Mouse (Mus musculus) gastrocnemius, postnatal 36 days (tissue): Measurements from ENCODE around the gene Fam198a. TPM values are rescaled to one million over a fixed set of nuclear protein-coding genes. Genes with fewer than 3 reads are reported as not detected.

Experiments
- DNase-seq, 2 experiments: peaks; one replicate each; pipeline ENCODE4 v3.0.0; 2022
- intact Hi-C: fragments of 180-260 bp; cut with DNase I; formaldehyde crosslinking; loops from one replicate; pipeline ENCODE4 v1.15.1; 2025
- total RNA-seq, 2 experiments: library from RNA; stranded (reverse); gene quantifications; 2 replicates each; pipeline ENCODE4 v1.2.3; 2021

Gene Fam198a
- total RNA-seq, 2 experiments from 2014 or later, result 1.3 to 1.4 TPM

DNA sequence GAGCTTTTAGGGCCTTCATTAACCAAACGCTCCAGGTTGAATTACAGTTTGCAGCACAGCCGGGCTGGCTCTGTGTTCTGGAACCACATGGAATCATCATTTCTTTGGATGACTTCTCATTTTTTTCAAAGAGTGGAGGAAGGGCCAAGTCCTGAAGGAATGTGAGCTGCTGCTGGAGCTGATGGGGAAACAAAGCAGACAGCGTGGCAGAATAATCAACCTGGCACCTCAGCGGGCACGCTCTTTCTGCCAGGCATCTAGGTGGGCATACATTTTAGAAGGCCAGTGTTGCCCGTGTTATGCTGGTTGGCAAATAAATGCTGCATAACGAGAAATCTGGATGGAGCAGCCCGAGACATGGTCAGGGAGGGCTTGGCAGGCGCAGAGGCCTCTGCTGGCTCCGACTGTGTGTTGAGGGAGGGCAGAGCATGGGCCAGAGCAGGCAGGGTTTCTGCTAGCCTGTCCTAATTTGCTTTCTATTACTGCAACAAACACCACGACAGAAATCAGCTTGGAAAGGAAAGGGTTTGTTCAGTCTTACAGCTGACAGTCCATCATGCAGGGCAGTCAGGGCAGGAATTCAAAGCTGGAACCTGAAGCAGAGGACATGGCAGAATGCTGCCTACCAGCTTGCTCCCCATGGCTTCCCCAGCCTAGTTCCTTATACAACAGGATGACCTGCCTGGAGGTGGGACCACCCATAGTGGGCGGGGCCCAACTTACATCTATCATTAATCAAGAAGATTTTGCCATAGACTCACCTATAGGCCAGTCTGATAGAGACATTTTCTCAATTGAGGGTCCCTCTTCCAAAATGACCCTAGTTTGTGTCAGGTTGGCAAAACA is 23.6 kb downstream of the Fam198a start:
- DNase-seq, result peak; percentile 54 to 63
- intact Hi-C loops, result no loop called here

DNA sequence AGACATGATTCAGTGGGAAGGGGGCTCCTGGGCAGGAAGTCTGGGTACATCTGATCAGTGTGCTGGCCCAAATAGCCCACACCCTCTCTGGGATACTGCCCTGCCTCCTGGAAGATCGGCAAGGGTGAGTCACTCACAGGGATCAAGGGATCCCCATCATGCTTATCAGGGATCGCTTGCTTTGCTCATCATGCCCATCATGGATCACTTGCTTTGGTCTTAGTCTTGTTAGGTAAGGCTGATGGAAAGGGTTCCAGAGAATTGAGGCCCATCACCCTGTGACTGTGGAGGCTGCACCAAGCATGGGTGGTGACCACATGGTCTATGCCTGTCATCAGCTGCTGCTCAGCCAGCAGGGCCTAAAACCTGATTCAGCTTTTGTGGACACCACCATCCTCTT is 24.5 kb downstream of the Fam198a start:
- intact Hi-C loops, result no loop called here
- no peak for DNase-seq

DNA sequence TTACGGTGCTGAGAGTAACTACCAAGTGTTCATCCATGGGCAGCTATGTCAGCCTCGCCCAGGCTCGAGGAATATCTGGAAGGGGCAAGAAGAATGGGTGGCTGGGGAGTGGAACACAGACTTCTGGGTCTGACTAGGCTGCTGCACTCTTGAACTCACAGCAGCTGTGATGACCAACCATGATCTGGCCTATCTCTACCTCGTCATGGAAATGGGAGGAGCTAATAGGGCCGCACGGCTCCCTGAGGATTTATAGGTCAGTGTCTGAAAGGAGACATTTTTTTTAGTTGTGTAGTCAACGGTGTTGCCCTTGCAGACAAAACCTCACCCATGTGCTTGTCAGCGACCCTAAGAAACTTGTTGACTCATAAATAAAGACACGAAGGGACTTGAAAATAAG is 30.3 kb downstream of the Fam198a start:
- DNase-seq, result no peak
- intact Hi-C loops, result no loop called here

DNA sequence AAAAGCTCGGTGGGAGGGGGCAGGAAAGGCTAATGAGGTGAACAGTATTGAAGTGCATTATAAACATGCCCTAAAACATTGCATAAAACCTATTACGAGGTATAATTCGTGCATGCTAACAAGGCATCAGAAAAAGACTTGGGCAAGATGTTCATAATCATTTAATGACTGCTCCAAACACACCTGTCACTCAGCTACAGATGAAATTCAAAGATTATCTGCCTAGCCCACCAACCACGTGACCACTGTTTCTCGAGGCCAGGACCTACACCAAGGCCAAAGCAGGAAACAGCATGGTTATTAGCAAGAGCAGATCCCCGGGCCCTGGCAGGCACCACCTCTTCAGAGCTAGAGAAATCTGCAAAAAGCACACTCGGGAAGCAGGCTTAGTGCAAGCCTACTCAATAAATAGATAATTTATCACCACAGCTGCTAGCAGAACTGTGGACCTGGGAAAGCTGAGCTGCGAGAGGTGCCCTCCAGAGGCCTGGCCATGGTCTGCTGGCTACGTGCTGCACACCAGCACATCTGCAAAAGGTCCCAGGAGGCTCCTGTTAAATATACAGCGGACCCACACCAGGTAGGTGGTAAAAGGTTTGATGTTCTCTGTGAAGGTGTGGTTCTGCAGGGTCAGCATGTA is 30.8 kb downstream of the Fam198a start:
- DNase-seq, result no peak
- intact Hi-C loops, result loop anchor here (2.0 kb wide), 1 partner anchor 33 kb away; no protein-coding TSS in a partner anchor

DNA sequence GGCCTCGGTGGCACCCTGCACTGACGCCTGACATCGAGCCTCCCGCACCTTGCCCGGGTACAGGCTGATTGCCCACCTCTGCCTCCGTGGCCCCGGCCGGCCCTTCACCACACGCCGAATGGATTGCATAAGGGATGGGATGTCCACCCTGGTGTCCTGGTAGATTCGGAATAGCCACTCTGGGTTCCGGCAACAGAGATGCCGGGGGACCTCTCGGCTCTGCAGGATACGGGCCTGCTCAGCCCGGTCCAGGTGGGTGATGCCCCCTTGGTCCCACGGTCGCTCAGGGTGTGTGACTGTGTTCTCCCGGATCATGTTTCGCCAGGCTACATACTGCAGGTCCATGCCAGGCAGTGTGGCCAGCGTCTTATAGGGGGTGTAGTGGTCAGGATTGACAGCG is 31.4 kb downstream of the Fam198a start:
- intact Hi-C loops, result loop anchor here (2.0 kb wide), 1 partner anchor 33 kb away; no protein-coding TSS in a partner anchor
- DNase-seq, result no peak

DNA sequence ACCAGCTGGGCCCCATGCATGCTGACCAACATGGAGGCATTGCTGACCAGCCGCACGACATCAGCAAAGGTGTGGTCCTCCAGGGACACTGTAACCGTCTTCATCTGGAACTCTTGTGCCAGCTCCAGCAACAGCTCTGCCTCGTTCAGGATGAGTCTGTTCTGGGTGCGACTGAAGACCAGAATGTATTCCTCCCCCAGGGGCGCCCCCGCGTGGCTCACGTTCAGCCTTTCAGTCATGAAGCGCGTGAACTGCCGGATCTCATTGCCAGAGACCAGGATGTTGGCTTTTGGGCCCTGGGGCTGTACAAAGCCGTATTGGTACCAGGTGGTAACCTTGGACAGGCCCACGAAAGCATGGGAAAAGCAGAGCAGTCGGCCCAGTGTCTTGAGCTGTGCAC is 31.9 kb downstream of the Fam198a start:
- intact Hi-C loops, result loop anchor here (2.0 kb wide), 1 partner anchor 34 kb away; no protein-coding TSS in a partner anchor
- DNase-seq, result no peak

DNA sequence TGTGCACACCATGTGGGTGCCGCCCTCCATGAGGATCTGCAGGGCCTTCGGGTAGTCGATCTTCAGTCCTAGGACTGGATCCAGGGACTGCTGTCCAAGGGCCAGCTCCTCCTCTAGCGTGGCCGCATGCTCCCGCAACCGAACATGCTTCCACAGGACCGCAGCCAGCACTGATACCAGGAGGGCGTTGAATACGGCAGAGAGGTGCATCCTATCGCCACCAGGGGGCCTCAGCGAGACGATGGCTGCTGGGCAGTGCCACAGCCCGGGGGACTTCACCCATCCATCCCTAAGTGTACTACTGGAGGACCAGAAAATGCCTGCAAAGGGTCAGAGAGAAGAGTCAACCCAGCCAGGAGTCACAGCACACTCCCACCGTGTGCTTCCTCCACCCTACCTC is 32.7 kb downstream of the Fam198a start:
- DNase-seq, result peak; percentile 72 to 73
- intact Hi-C loops, result loop anchor here (2.0 kb wide), 1 partner anchor 35 kb away; no protein-coding TSS in a partner anchor

DNA sequence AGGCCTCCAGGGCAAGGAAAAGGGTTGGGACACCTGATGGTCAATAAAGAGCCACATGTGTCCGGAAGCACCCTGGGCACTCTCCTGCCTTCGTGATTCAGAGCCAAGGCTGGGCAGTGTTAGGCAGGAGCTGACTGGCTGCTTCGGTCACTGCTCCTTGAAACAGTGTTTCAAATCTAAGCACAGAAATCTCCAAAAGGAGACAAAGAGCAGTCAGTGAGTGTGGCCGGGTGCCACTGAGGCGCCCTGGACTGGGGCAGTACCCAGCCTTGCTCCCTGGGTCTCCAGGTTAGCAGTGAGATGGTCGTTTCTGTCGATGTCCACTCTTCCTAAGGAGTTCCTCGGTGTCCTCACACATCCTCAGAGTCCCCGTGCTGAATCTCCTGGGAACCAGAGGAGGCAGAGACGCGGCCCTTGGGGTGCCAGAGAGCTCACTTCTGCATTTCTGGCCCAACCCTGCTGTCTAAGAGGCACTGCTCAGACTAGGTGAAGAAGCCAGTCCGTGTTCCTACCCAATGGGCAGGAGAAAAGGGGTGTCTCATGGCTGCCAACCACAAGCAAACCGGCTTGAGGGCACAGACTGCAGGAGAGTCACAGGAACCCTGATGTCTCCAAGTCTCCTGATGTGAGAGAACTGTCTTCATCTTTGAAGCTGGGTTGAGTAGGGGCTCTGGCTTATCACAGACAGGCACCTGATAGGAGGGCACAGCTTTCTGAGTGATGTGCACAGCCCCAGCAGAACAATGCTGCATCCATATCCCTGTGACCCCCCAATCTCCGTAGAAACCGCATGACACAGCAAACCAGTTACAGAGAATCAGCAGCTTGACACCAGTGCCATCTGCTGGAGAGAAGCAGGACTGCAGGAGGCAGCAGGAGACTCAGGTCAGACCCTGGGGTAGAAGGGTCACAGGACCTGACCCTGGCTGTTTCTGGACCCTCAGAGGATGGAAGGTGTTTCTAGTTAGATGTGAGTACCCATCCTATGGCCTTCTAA is 34.0 kb downstream of the Fam198a start:
- intact Hi-C loops, result loop anchor here (5.0 kb wide), 1 partner anchor 142 kb away; no protein-coding TSS in a partner anchor
- peak; percentile 60 to 72 for DNase-seq

DNA sequence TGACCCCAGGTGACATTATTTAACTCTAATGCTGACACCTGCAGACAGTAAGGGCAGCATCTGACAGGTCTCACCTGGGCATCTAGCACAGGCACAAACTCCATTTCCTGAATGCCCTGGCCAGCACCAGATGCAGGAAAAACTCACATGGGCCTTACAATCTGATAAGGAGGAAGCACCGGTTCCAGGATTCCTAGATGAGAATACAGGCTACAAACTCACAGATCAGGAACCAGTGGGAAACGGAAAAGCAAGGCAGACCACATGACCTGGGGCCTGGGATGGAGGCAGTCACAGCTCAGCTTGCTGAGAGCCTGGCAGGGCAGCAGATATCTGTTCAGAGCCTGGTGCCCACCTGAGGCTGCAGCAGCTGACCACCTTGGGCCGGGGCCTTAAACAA is 38.1 kb downstream of the Fam198a start:
- intact Hi-C loops, result loop anchor here (5.0 kb wide), 1 partner anchor 147 kb away; no protein-coding TSS in a partner anchor
- no peak for DNase-seq

DNA sequence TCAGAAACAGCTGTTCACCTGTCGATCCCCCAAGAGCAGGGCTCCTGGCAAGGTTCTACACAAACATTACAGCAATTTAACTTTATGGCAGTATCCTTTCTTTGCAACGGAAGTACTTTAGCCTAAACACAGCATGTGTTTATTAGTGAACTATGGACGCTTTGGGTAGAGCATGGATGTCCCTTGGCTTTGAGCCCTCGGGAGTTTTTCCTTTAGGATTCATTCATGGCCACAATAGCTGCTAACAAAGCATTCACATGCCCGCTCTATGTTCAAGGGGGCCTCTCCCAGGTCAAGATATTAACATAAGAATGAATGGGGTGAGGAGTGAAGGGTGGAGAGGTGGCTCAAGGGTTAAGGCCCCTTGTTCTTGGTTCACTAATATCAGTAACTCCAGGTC is 38.7 kb downstream of the Fam198a start:
- DNase-seq, result no peak

DNA sequence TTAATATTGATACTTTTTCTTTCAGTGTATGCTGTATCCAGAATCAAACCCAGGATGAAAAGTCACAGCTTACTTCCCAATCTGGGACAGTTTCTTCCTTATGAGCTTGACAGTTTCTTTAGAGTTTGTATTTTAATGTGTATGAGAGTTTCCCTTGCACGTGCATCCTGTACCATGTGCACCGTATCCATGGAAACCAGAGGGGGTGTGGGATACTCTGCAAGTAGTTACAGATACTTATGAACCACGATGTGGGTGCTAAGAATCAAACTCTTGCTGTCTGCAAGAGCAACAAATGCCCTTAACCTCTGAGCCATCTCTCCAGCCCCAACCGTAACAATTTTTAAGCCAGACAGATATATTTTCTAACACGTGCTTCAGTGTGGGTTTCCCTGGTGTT is 40.3 kb downstream of the Fam198a start:
- no peak for DNase-seq
- intact Hi-C loops, result no loop called here

More for the DNA sequence above, 38.7 kb downstream of the Fam198a start:
- intact Hi-C loops, result loop anchor here (5.0 kb wide), 1 partner anchor 147 kb away; no protein-coding TSS in a partner anchor

DNA sequence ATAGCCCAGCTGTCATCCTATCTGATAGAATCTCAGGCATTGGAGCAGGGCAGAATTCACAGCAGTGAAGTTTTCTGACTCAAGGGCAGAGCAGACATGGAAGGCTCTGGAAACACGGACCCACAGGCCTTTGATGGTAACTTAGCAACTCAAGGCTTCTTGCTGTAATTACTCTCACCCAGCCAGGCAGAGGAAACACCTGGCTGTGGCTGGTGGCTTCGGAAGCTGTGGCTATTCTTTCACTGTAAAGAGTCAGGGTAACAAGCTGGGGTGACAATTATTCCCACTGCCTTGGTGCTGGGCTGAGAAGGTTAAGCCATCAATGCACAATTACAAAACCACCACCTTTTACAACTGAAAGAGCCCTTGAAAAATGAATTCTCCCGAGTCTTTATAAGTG is 42.3 kb downstream of the Fam198a start:
- intact Hi-C loops, result no loop called here

DNA sequence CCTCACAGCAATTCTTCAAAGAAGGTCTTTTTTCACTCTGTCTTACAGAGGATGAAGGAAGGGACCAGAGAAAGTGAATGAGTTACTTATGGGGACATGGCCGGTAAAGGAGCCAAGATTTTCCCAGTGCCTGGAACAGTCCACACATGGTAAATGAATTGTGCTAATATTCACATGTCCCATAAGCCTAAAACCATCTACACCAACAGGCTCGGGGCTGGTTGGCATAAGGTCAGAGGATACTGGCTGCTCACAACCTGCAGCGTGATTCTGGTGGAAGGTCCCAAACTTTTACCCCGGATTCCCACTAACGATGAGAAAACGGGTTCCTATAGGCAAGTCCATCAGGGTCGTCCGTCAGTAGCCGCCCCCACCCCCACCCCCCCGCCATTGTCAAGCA is 44.3 kb downstream of the Fam198a start:
- no peak for DNase-seq
- intact Hi-C loops, result no loop called here

More for the DNA sequence above, 42.3 kb downstream of the Fam198a start:
- no peak for DNase-seq

DNA sequence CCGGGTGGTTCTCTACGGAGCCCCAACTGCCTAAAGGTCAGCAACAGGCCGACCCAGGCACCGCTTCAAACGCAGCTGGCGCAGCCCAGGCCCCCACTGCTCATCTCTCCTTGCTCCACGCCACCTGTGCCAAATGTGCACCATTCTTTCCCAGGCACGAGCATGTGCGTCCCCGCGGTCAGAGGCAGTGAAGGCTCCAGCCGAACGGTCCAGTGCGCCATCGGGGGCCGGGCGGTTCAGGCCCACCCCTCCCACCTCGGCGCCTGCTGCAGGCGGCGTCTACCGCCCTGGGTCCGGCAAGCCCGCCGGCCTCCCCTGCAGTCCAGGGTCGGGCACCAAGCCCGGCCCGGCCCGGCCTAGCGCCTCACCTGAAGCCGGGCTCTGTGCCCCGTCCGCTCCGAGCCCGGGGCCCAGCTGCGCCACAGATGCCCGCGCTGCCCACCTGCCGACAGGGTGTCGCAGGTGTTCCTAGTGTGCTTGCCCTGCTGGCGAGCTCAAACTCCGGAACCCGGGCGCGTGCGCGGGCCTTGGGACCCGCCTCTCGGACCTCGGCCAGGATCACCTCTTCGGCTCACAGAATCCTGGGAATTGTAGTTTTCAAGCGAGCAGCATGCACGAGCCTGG is 44.8 kb downstream of the Fam198a start:
- peak; percentile 81 to 82 for DNase-seq
- intact Hi-C loops, result no loop called here

DNA sequence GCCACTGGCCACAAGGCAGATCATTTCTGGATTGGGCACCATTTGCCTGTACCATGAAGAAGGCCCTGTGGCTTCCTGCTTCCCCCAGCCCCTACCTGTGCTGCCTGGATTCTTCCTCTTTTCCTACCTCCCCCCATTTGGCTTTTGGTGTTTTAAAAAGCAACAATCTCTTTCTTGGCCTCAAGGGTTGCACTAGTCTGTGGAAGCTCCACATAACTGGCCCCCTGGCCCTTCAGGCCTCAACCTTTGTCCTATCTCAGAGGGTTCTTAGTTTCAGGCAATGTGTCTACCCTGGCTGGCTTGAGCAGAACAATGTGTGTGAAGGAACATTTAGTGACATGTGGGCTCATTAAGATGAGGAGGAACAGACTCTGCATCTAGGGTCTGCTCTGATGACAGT is 46.2 kb downstream of the Fam198a start, which contains the start of gene Pomgnt2:
Gene Pomgnt2, minus strand, starts transcription at position 101 of the 400 bp plus-strand sequence.
- intact Hi-C loops, result no loop called here
- DNase-seq, result no peak

DNA sequence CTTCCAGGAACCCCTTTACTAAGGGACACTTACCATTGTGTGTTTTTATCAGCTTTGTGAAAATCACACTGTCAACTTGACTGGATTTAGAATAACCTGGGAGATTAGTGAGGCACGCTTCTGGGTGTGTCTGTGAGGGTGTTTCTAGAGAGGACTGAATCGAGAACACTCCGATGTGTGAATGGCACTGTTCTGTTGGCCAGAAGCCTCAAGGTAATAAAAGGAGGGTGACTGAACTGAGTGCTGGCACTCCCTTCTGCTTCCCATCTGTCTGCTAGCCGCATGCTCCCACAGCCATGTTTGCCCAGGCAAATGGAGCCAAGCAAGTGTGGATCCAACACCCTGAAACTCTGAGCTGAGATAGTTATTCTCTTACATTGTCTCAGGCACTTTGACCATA is 47.2 kb downstream of the Fam198a start:
- DNase-seq, result no peak

DNA sequence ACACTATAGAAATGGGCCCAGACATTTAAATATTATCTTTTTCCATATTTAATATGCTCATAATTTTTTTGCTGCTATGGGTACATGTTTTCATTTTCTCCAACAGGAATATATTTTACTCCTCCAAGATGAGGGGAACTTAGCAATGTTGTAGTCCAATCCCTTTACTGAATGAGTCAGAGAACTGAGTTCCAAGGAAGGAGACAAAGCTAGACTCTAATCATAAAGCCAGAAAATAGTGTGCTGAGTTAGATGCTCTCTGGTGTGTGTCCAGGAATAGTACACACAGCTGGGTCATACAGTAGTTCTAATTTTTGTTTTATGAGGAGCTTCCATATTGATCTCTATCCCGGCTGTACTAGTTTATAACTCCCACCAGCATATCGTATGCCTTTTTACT is 55.4 kb downstream of the Fam198a start:
- intact Hi-C loops, result no loop called here
- DNase-seq, result no peak

More for the DNA sequence above, 47.2 kb downstream of the Fam198a start:
- intact Hi-C loops, result no loop called here

DNA sequence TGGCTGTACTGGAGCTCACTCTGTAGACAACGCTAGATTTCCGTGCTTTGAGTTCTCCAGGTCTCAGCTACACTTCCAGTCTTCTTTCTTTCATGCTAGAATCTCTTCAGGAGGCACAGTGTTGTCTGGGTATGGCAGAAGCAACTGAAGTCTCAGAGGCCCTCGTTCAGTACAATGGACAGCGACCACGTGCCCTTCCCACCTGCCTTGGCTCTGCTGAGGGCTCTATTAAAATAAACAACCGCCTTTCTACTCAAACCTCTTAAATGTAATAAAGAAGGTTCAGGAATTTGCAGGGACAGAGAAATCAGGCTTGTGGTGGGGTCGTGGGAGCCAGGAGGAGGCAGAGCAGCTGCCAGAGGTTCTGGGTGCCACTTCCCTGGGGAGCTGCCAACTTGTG is 55.8 kb downstream of the Fam198a start:
- no peak for DNase-seq
- intact Hi-C loops, result no loop called here

DNA sequence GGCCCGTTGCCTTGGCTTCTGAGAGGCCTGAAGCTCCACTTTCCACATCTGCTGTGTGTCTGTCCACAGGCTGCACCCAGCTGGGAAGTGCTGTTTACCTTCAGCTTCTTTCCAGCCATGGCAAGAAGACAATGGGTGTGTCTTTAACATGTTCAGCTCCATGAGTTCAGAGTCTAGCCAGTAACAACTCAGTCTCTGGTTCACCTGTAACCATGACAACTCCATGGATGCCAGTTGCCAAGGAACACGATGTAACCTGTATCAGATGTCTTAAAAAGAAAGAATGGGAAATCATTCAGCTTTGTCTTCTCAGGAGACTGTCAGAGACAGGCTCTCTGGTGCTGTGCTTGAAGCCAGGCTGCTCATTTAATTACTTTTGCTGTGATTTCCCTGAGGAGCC is 58.1 kb downstream of the Fam198a start:
- intact Hi-C loops, result no loop called here
- DNase-seq, result no peak

DNA sequence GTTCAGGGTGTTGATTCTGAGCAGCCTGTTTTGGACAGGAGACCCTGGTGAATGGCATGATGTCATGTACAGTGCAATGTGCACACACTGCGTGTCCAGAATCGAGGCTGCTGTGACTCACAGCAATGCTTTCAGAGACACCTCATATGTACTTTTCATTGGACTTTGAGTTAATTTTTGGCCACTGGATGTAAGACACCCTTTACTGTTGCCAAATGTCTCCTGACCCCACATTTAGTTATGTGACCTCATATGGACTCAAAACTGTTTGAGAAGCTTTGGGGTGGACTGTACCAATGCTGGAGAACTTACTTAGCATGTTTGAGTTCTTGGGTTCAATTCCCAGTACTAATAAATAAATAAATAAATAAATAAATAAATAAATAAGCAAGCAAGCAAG is 60.0 kb downstream of the Fam198a start:
- no peak for DNase-seq
- intact Hi-C loops, result loop anchor here (10.0 kb wide), 1 partner anchor 304 kb away; no protein-coding TSS in a partner anchor
